Mouse (Mus musculus): ENCODE measurements at regions not wholly inside any gene's neighbourhood (a gene's known extent, or its start where the extent isn't known, plus 50 kb on each side); places are given as distances from the start of the nearest gene placed in this dataset.

GRCm38 (mm10) chr3:120008110-120008509 lies 223.8 kb upstream of the Ptbp2 start:
- no peak for ATAC-seq
- 85% methylated on average over 3 of the region's 3 CpGs for WGBS

GRCm38 (mm10) chr3:120004588-120004987 lies 220.3 kb upstream of the Ptbp2 start:
- WGBS, result 80% methylated on average over 3 of the region's 3 CpGs
- H3K9ac ChIP-seq, result no peak overlapping the region
- no peak for DNase-seq

More at GRCm38 (mm10) chr3:120008110-120008509, 223.8 kb upstream of the Ptbp2 start:
- Histone ChIP-seq H3K36me3 (ENCODE audit: insufficient read depth) (no peaks in the 10 kb centered on the region), H3K4me1 (ENCODE audit: insufficient read depth) (peaks cover 5% of the 10 kb centered on the region; the same call in 1 of the 2 replicates), H3K27ac (ENCODE audit: low read depth, low read length) (no peak overlapping the region), H3K9ac (no peak overlapping the region), H3K4me2 (ENCODE audit: low read depth) (no peak overlapping the region), H3K27me3 (ENCODE audit: insufficient read depth, low read length) (no peaks in the 10 kb centered on the region), H3K4me3 (ENCODE audit: low read depth, low read length) (no peak overlapping the region), H3K9me3 (ENCODE audit: low read length) (no peaks in the 10 kb centered on the region)
- no peak for TF ChIP-seq CTCF (IDR thresholded peaks at IDR 0.05; ENCODE audit: low read depth)
- DNase-seq, result no peak

GRCm38 (mm10) chr3:120000281-120000680 lies 216.0 kb upstream of the Ptbp2 start:
- Histone ChIP-seq H3K4me2 (ENCODE audit: low read depth) (no peak overlapping the region), H3K4me3 (ENCODE audit: low read depth, low read length) (no peak overlapping the region), H3K36me3 (ENCODE audit: insufficient read depth) (no peaks in the 10 kb centered on the region), H3K27me3 (ENCODE audit: insufficient read depth, low read length) (no peaks in the 10 kb centered on the region), H3K27ac (ENCODE audit: low read depth, low read length) (no peak overlapping the region), H3K4me1 (ENCODE audit: insufficient read depth) (no peaks in the 10 kb centered on the region; the same call in 1 of the 2 replicates), H3K9ac (no peak overlapping the region), H3K9me3 (ENCODE audit: low read length) (no peaks in the 10 kb centered on the region)
- 84% methylated on average over 5 of the region's 5 CpGs for WGBS
- no peak for TF ChIP-seq CTCF (IDR thresholded peaks at IDR 0.05; ENCODE audit: low read depth)
- ATAC-seq (no peak), DNase-seq (no peak)

More at GRCm38 (mm10) chr3:120004588-120004987, 220.3 kb upstream of the Ptbp2 start:
- Histone ChIP-seq H3K27me3 (ENCODE audit: insufficient read depth, low read length) (no peaks in the 10 kb centered on the region), H3K4me3 (ENCODE audit: low read depth, low read length) (no peak overlapping the region), H3K27ac (ENCODE audit: low read depth, low read length) (no peak overlapping the region), H3K4me1 (ENCODE audit: insufficient read depth) (no peaks in the 10 kb centered on the region), H3K9me3 (ENCODE audit: low read length) (no peaks in the 10 kb centered on the region), H3K36me3 (ENCODE audit: insufficient read depth) (no peaks in the 10 kb centered on the region), H3K4me2 (ENCODE audit: low read depth) (no peak overlapping the region)
- ATAC-seq, result no peak
- TF ChIP-seq CTCF (IDR thresholded peaks at IDR 0.05; ENCODE audit: low read depth), result no peak

GRCm38 (mm10) chr3:119996258-119996988 lies 212.2 kb upstream of the Ptbp2 start:
- no peaks in the 10 kb centered on the region for H3K9me3 ChIP-seq (ENCODE audit: low read length)
- no peaks in the 10 kb centered on the region; the same call in 1 of the 2 replicates for H3K4me1 ChIP-seq (ENCODE audit: insufficient read depth)
- peak overlapping the region; percentile 17; the same call in 1 of the 2 replicates for H3K4me2 ChIP-seq (ENCODE audit: low read depth)
- H3K9ac ChIP-seq, result no peak overlapping the region
- DNase-seq, result peak; percentile 24
- peak; percentile 50; the same call in 1 of the 2 replicates for ATAC-seq
- peak; percentile 30 for TF ChIP-seq CTCF (IDR thresholded peaks at IDR 0.05; ENCODE audit: low read depth)
- no peaks in the 10 kb centered on the region for H3K36me3 ChIP-seq (ENCODE audit: insufficient read depth)
- 46% methylated on average over 9 of the region's 9 CpGs for WGBS
- no peak overlapping the region for H3K4me3 ChIP-seq (ENCODE audit: low read depth, low read length)
- 0 out of 2 replicates have a peak overlapping the region, but pooled peaks have one; percentile 35 for H3K27ac ChIP-seq (ENCODE audit: low read depth, low read length)
- H3K27me3 ChIP-seq (ENCODE audit: insufficient read depth, low read length), result no peaks in the 10 kb centered on the region

- Histone ChIP-seq H3K4me3 (ENCODE audit: low read depth, low read length) (no peak overlapping the region), H3K9ac (no peak overlapping the region), H3K27ac (ENCODE audit: low read depth, low read length) (0 out of 2 replicates have a peak overlapping the region, but pooled peaks have one; percentile 35), H3K4me2 (ENCODE audit: low read depth) (peak overlapping the region; percentile 17; the same call in 1 of the 2 replicates), H3K9me3 (ENCODE audit: low read length) (no peaks in the 10 kb centered on the region), H3K36me3 (ENCODE audit: insufficient read depth) (no peaks in the 10 kb centered on the region), H3K4me1 (ENCODE audit: insufficient read depth) (no peaks in the 10 kb centered on the region; the same call in 1 of the 2 replicates), H3K27me3 (ENCODE audit: insufficient read depth, low read length) (no peaks in the 10 kb centered on the region)
- peak; percentile 93 for ATAC-seq
- TF ChIP-seq CTCF (IDR thresholded peaks at IDR 0.05; ENCODE audit: low read depth), result no peak
- peak; percentile 84 for DNase-seq
- 26% methylated on average over 4 of the region's 4 CpGs for WGBS
Observed at GRCm38 (mm10) chr3:119995781-119996180, 211.5 kb upstream of the Ptbp2 start.

GRCm38 (mm10) chr3:119987245-119987852 lies 203.1 kb upstream of the Ptbp2 start:
- H3K27me3 ChIP-seq (ENCODE audit: insufficient read depth, low read length), result no peaks in the 10 kb centered on the region
- H3K9ac ChIP-seq, result no peak overlapping the region
- H3K4me1 ChIP-seq (ENCODE audit: insufficient read depth), result no peaks in the 10 kb centered on the region
- no peak overlapping the region for H3K4me2 ChIP-seq (ENCODE audit: low read depth)
- H3K36me3 ChIP-seq (ENCODE audit: insufficient read depth), result no peaks in the 10 kb centered on the region
- H3K9me3 ChIP-seq (ENCODE audit: low read length), result no peaks in the 10 kb centered on the region
- TF ChIP-seq CTCF (IDR thresholded peaks at IDR 0.05; ENCODE audit: low read depth), result no peak
- 61% methylated on average over 3 of the region's 3 CpGs for WGBS
- ATAC-seq (no peak), DNase-seq (no peak)
- no peak overlapping the region for H3K4me3 ChIP-seq (ENCODE audit: low read depth, low read length)
- H3K27ac ChIP-seq (ENCODE audit: low read depth, low read length), result no peak overlapping the region

GRCm38 (mm10) chr3:119977349-119977748 lies 193.1 kb upstream of the Ptbp2 start:
- H3K27me3 ChIP-seq (ENCODE audit: insufficient read depth, low read length), result no peaks in the 10 kb centered on the region
- WGBS, result 88% methylated on average over 1 of the region's 1 CpGs
- no peak overlapping the region for H3K4me3 ChIP-seq (ENCODE audit: low read depth, low read length)
- no peaks in the 10 kb centered on the region for H3K36me3 ChIP-seq (ENCODE audit: insufficient read depth)
- DNase-seq, result no peak
- no peak overlapping the region for H3K9ac ChIP-seq
- no peaks in the 10 kb centered on the region for H3K4me1 ChIP-seq (ENCODE audit: insufficient read depth)
- no peak overlapping the region for H3K4me2 ChIP-seq (ENCODE audit: low read depth)
- TF ChIP-seq CTCF (IDR thresholded peaks at IDR 0.05; ENCODE audit: low read depth), result no peak
- H3K27ac ChIP-seq (ENCODE audit: low read depth, low read length), result no peak overlapping the region
- no peaks in the 10 kb centered on the region for H3K9me3 ChIP-seq (ENCODE audit: low read length)
- ATAC-seq, result no peak
